Mouse (Mus musculus): Measurements from ENCODE around the gene Syngr1.

GRCm38 (mm10) chr15:80042152-80042551, 49.0 kb upstream of the Syngr1 start:
- TF ChIP-seq CTCF (IDR thresholded peaks at IDR 0.05; ENCODE audit: insufficient read depth, low read length) (no peak), POLR2A (IDR thresholded peaks at IDR 0.05; ENCODE audit: borderline replicate concordance, extremely low read depth, low read depth, low read length) (no peak)
